14 mouse cellular contexts compared by ENCODE assay signal in genomic region chr10:121855863-121856446, GRCm38 (mm10).
A peak's percentile ranks its signal among the peaks of the same experiment; 100 is the strongest.
DNase-seq lines count a peak whose midpoint lies in the region; ATAC-seq and TF ChIP-seq lines count a peak whose summit lies in the region.
"Had no signal": no experiment of that assay in that cellular context is flagged by ENCODE, and none has a peak within 500 bp of the region (broad histone marks: within the 10 kb centered on the region; RNA-seq: fewer than 3 reads in every experiment).

No protein-coding gene starts in this region.

- H3K27me3 ChIP-seq in heart, adult 2 months (ENCODE audit: control insufficient read depth, insufficient read depth, low read length): no peaks in the 10 kb centered on the region
- no peaks in the 10 kb centered on the region for H3K27me3 ChIP-seq in forebrain, embryonic 15.5 days
- H3K27me3 ChIP-seq: forebrain, embryonic 12.5 days; liver, embryonic 13.5 days had no signal

- no peak overlapping the region for H3K9ac ChIP-seq in heart, adult 2 months (ENCODE audit: low read depth, low read length)
- no peak overlapping the region for H3K9ac ChIP-seq in forebrain, embryonic 15.5 days (replicated peaks)
- H3K9ac ChIP-seq: forebrain, embryonic 12.5 days; hindbrain, embryonic 14.5 days; liver, embryonic 13.5 days had no signal

- no peaks in the 10 kb centered on the region for H3K4me1 ChIP-seq in heart, adult 2 months (ENCODE audit: control insufficient read depth, insufficient read depth, low read length)
- H3K4me1 ChIP-seq in forebrain, embryonic 15.5 days: peaks cover 17% of the 10 kb centered on the region
- H3K4me1 ChIP-seq: liver, embryonic 13.5 days had no signal

- TF ChIP-seq CTCF in heart, adult 2 months (IDR thresholded peaks at IDR 0.05): peak; percentile 53

- no peak overlapping the region for H3K4me3 ChIP-seq in heart, adult 2 months
- H3K4me3 ChIP-seq in forebrain, embryonic 15.5 days: no peak overlapping the region
- H3K4me3 ChIP-seq: forebrain, embryonic 12.5 days; liver, embryonic 13.5 days had no signal

- DNase-seq in heart, adult 2 months: no peak
- no peak for DNase-seq in heart, adult 11 months
- peak; percentile 28 for DNase-seq in thymus, postnatal 14 days
- no peak for DNase-seq in thymus, adult 18-20 months
- peak; percentile 22 for DNase-seq in induced T-regulatory cell, adult 2 months (ENCODE audit: low read depth)
- no peak for DNase-seq in right cerebral cortex, adult 2 months (ENCODE audit: low spot score in 2 of 2)
- DNase-seq in cerebellum, adult 9-10 months: no peak
- DNase-seq: embryo, embryonic 11 days; liver, embryonic 13.5 days; midbrain, embryonic 14.5 days had no signal

- ATAC-seq in forebrain, embryonic 15.5 days (replicated peaks): no peak

- intact Hi-C loops in heart, adult 2 months (cut with DNase I): no loop called here

- TF ChIP-seq EP300 in heart, adult 2 months (IDR thresholded peaks at IDR 0.05; ENCODE audit: insufficient read depth, low read depth, low read length): no peak

- H3K79me2 ChIP-seq in heart, adult 2 months (replicated peaks; ENCODE audit: control insufficient read depth, insufficient read depth, low read length): no peaks in the 10 kb centered on the region

- no peaks in the 10 kb centered on the region for H3K36me3 ChIP-seq in heart, adult 2 months (ENCODE audit: control insufficient read depth, insufficient read depth, low read length)
- H3K36me3 ChIP-seq in forebrain, embryonic 15.5 days: peaks cover 3% of the 10 kb centered on the region; the same call in 1 of the 2 replicates
- H3K36me3 ChIP-seq: G1E; liver, embryonic 13.5 days had no signal

- TF ChIP-seq POLR2A in heart, adult 2 months (IDR thresholded peaks at IDR 0.05; ENCODE audit: insufficient read depth, low read depth, low read length): no peak

- no peaks in the 10 kb centered on the region for H3K9me3 ChIP-seq in forebrain, embryonic 15.5 days
- H3K9me3 ChIP-seq: forebrain, embryonic 12.5 days had no signal

- H3K27ac ChIP-seq in heart, adult 2 months: no peak overlapping the region
- H3K27ac ChIP-seq in forebrain, embryonic 15.5 days (replicated peaks): no peak overlapping the region
- H3K27ac ChIP-seq: forebrain, embryonic 12.5 days; hindbrain, embryonic 14.5 days; liver, embryonic 13.5 days had no signal

- H3K4me2 ChIP-seq in forebrain, embryonic 15.5 days (replicated peaks): no peak overlapping the region
- H3K4me2 ChIP-seq: forebrain, embryonic 12.5 days; hindbrain, embryonic 14.5 days; liver, embryonic 13.5 days had no signal

- WGBS in heart, adult 2 months: 89% methylated on average over 7 of the region's 7 CpGs
- WGBS in forebrain, embryonic 15.5 days: 92% methylated on average over 7 of the region's 7 CpGs

Comparison
In these comparisons a context has a peak if more than half of its experiments do, and no peak if none do; other contexts are left out.
1. DNase-seq: peak in thymus, postnatal 14 days (single experiment) and induced T-regulatory cell, adult 2 months (single experiment); none in heart, adult 2 months (0 of 2), heart, adult 11 months (single experiment), thymus, adult 18-20 months (0 of 2), right cerebral cortex, adult 2 months (0 of 2) and cerebellum, adult 9-10 months (single experiment).